ENCODE assay signal across 11 mouse cellular contexts in genomic region chr3:33440500-33440899, GRCm38 (mm10).
DNase-seq lines count a peak whose midpoint lies in the region; ATAC-seq lines count a peak whose summit lies in the region.
"Had no signal": no experiment of that assay in that cellular context is flagged by ENCODE, and none has a peak within 500 bp of the region (broad histone marks: within the 10 kb centered on the region; RNA-seq: fewer than 3 reads in every experiment).

No protein-coding gene starts in this region.

- H3K27ac ChIP-seq in forebrain, embryonic 11.5 days (ENCODE audit: low read depth, low read length): no peak overlapping the region
- H3K27ac ChIP-seq in forebrain, embryonic 10.5 days: no peak overlapping the region
- no peak overlapping the region for H3K27ac ChIP-seq in hindbrain, embryonic 13.5 days
- no peak overlapping the region for H3K27ac ChIP-seq in midbrain, embryonic 13.5 days
- H3K27ac ChIP-seq: gastrocnemius, adult 2 months had no signal

- H3K36me3 ChIP-seq in forebrain, embryonic 11.5 days (ENCODE audit: control insufficient read depth, insufficient read depth, low read length): no peaks in the 10 kb centered on the region
- H3K36me3 ChIP-seq in forebrain, embryonic 10.5 days (replicated peaks): no peaks in the 10 kb centered on the region
- no peaks in the 10 kb centered on the region for H3K36me3 ChIP-seq in hindbrain, embryonic 13.5 days
- no peaks in the 10 kb centered on the region for H3K36me3 ChIP-seq in midbrain, embryonic 13.5 days

- peak; percentile 84 for ATAC-seq in forebrain, embryonic 11.5 days (replicated peaks; ENCODE audit: low FRiP score)
- ATAC-seq in hindbrain, embryonic 13.5 days (ENCODE audit: low FRiP score): 0 out of 2 replicates have a peak, but pooled peaks have one; percentile 63
- ATAC-seq in midbrain, embryonic 13.5 days: peak; percentile 68; the same call in 1 of the 2 replicates

- no peaks in the 10 kb centered on the region for H3K27me3 ChIP-seq in forebrain, embryonic 11.5 days (ENCODE audit: control insufficient read depth, insufficient read depth, low read length)
- H3K27me3 ChIP-seq in forebrain, embryonic 10.5 days (ENCODE audit: poor library complexity, severe bottlenecking): no peaks in the 10 kb centered on the region
- no peaks in the 10 kb centered on the region for H3K27me3 ChIP-seq in hindbrain, embryonic 13.5 days
- H3K27me3 ChIP-seq in midbrain, embryonic 13.5 days: no peaks in the 10 kb centered on the region

- no peak overlapping the region for H3K4me3 ChIP-seq in forebrain, embryonic 11.5 days (ENCODE audit: low read depth, low read length)
- H3K4me3 ChIP-seq in forebrain, embryonic 10.5 days: no peak overlapping the region
- no peak overlapping the region for H3K4me3 ChIP-seq in hindbrain, embryonic 13.5 days
- H3K4me3 ChIP-seq in midbrain, embryonic 13.5 days (replicated peaks): no peak overlapping the region
- H3K4me3 ChIP-seq: gastrocnemius, adult 2 months had no signal

- no peaks in the 10 kb centered on the region; the same call in 1 of the 2 replicates for H3K9me3 ChIP-seq in forebrain, embryonic 11.5 days (ENCODE audit: control insufficient read depth, low read length)
- peaks cover 6% of the 10 kb centered on the region for H3K9me3 ChIP-seq in forebrain, embryonic 10.5 days
- H3K9me3 ChIP-seq in hindbrain, embryonic 13.5 days: no peaks in the 10 kb centered on the region
- no peaks in the 10 kb centered on the region; the same call in 1 of the 2 replicates for H3K9me3 ChIP-seq in midbrain, embryonic 13.5 days

- H3K9ac ChIP-seq in forebrain, embryonic 11.5 days (ENCODE audit: low read length): no peak overlapping the region
- H3K9ac ChIP-seq in hindbrain, embryonic 13.5 days: no peak overlapping the region
- H3K9ac ChIP-seq in midbrain, embryonic 13.5 days (replicated peaks): no peak overlapping the region

- no peak overlapping the region for H3K4me2 ChIP-seq in forebrain, embryonic 11.5 days (ENCODE audit: low read depth, low read length, severe bottlenecking)
- no peak overlapping the region for H3K4me2 ChIP-seq in hindbrain, embryonic 13.5 days
- H3K4me2 ChIP-seq in midbrain, embryonic 13.5 days (replicated peaks): no peak overlapping the region

- H3K4me1 ChIP-seq in forebrain, embryonic 11.5 days (replicated peaks; ENCODE audit: control insufficient read depth, insufficient read depth, low read length): no peaks in the 10 kb centered on the region
- H3K4me1 ChIP-seq in forebrain, embryonic 10.5 days: peaks cover 10% of the 10 kb centered on the region
- no peaks in the 10 kb centered on the region; the same call in 1 of the 2 replicates for H3K4me1 ChIP-seq in hindbrain, embryonic 13.5 days (replicated peaks)
- H3K4me1 ChIP-seq in midbrain, embryonic 13.5 days (replicated peaks): peaks cover 7% of the 10 kb centered on the region; the same call in 1 of the 2 replicates

- DNase-seq in forebrain, embryonic 11.5 days (ENCODE audit: low spot score): no peak
- DNase-seq in forebrain, embryonic 10.5 days (ENCODE audit: extremely low spot score, low spot score): no peak
- peak; percentile 51 for DNase-seq in embryo, embryonic 10 days (ENCODE audit: low spot score)
- no peak for DNase-seq in urinary bladder, postnatal 10 days (ENCODE audit: low spot score)
- no peak for DNase-seq in cerebellum, adult 11 months
- no peak for DNase-seq in heart, adult 9 months (ENCODE audit: low spot score in 2 of 2)
- DNase-seq: adrenal gland, postnatal 25 days; gastrocnemius, adult 2 months; kidney, adult 9 months had no signal
